Mouse (Mus musculus) hematopoietic stem cell, adult 5-6 weeks (primary cell): ENCODE measurements around the gene Nacc1. TPM values are rescaled to one million over a fixed set of nuclear protein-coding genes. Genes with fewer than 3 reads are reported as not detected.
A peak's percentile ranks its signal among the peaks of the same experiment; 100 is the strongest.
"Not testable (repeated sequence)": the region's sequence is repeated elsewhere in the genome, so short reads cannot be mapped to it uniquely, and the experiment has no call there.

Source experiments
- ATAC-seq, 2 experiments: fragments of 125-278 bp in 1 of 2; replicated peaks in 1 of 2; 2 replicates each; pipeline ENCODE4 v1.8.0; 2016 to 2017; ENCODE audit warnings: inconsistent platforms in 2 of 2, mild to moderate bottlenecking in 2 of 2, moderate number of reproducible peaks in 2 of 2, low read depth in 1 of 2, moderate TSS enrichment in 1 of 2; ENCODE audit not compliant: low FRiP score in 2 of 2, poor library complexity in 2 of 2, severe bottlenecking in 2 of 2, insufficient read depth in 1 of 2, low TSS enrichment in 1 of 2
- total RNA-seq: library from RNA; stranded (forward); fragments of 172-1452, 232-1000 nt; gene quantifications from 2 replicates; pipeline ENCODE4 v1.2.3, GENCODE M21; 2017

The Nacc1 gene
- total RNA-seq, 1 experiment from 2014 or later = 51.0 TPM

DNA sequence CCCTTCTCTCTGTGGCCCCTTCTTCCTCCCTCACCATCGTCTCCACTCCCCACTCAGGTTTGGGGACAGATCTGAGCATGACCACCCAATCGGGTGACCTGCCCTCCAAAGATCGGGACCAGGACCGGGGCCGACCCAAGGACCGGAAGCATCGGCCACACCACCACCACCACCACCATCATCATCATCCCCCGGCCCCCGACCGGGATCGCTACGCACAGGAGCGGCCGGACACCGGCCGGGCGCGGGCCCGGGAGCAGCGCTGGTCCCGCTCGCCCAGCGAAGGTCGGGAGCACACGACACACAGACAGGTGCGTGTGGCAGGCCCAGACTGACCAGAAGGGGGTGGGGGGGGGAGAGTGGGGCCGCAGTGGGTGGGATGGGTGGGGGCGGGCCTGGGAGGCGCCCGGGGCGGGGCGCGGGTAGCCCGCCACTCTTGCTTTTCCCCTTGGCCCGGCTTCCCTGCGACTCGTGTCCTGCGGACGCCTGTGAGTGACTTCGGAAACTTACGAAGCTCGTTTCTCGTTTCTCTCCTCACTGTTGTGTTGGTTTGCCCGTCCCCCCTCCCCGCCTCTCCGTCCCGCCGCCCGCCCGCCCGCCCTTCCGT lies 49.0 kb downstream of the Nacc1 start:
- peak; percentile 12 to 20; a peak in 1 of 4 replicates for ATAC-seq

DNA sequence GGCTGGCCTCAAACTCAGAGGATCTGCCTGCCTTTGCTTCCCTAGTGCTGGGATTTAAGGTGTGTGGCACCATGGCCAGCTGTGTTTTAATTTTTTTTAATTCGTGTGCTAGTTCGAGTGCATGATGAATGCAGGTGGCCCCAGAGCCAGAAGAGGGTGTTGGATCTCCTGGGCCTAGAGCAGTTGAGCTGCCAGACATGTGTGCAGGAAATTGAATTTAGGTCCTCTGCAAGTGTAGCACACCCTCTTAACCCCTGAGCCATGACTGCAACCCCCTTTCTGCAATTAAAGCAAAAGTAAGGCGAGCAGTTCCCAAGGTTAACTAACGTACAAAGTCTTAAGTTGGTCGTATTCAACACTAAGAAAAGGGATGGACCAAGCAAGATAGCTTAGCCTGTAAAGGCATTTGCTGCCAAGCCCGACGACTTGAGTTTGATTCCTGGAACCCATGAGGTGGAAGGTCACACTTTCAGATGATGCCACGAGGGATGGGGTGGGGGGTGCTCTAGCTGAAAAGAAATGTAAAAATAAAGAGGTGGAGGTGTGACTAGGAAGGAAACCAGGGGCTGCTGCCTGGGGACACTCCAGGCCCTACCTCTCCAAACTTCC lies 49.6 kb downstream of the Nacc1 start:
- no peak for ATAC-seq

DNA sequence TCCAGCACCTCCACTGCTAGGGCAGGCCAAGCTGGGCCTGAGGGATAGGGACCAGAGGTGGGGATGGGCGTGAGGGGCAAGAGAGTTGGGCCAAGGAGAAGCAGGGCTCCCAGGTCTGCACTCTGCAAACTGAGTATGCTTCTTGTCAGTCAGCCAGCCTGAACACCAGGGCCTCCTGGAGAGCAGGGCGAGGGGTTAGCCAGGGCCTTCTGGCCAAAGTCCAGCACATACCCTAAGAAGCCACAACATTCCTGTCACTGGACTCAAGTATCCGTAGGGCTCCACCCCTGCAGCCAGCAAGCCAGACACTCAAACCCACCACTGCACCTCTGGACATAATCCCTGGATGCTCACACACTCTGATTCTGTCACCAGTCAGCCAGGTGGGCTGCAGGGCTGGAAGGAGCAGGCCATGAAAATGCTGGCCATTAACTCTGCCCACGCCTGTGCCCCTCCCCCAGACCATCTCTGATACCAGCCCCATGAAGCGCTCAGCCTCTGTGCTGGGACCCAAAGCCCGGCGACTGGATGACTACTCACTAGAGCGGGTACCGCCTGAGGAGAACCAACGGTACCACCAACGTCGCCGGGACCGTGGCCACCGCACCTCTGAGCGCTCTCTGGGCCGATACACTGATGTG lies 51.5 kb downstream of the Nacc1 start:
- ATAC-seq = no peak

DNA sequence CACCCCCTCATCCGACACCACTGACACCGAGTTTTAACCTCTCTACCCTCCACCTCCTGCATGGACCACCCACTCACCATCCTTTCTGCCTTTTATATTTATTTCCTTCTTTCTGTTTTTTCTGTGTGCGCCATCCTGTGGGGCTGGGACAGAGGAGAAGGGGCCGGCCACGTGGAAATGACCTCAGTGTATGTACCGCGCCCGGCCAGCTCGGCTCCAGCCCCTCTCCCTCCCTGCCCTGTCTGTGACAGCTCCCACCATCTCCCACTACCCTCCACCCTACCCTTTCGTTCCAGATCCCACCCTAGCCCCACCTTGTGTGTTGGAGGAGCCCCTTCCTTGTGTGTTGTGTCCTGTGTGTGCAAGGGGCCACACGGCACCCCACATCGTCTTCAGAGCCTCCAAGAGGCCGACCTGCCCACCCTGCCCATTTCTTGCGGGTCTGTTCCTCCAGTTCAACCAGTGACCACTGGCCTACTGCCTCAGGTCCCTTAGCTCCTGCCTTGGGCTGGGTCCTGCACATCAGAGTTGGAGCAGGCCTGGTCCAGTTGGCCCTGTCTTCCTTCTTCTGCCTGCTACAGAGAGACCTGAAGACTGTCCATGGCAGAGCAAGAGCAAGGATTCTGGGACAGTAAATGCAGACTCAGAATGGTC lies 52.1 kb downstream of the Nacc1 start:
- no peak for ATAC-seq

DNA sequence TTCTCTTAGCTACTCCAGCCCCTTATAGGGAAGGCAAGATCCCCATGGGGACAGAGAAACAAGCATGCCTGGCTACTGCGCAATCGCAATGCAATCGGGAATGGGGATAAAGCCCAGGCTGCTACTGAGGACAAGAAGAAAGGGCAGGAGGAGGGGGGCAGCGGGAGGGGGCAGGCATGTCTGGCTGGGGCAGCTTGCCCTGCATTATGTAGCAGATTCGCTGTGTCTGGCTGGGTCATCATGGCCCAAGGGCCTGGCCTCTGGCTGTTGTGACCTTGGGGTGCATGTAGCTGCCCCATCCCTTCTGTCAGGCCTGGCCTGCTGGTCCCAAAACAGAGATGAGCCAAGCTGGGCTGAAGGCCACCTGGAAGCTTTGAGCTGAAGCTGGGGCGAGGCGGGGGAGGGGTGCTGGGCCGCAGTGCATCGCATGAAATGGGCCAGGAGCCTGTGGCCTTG lies 52.8 kb downstream of the Nacc1 start:
- no peak for ATAC-seq

DNA sequence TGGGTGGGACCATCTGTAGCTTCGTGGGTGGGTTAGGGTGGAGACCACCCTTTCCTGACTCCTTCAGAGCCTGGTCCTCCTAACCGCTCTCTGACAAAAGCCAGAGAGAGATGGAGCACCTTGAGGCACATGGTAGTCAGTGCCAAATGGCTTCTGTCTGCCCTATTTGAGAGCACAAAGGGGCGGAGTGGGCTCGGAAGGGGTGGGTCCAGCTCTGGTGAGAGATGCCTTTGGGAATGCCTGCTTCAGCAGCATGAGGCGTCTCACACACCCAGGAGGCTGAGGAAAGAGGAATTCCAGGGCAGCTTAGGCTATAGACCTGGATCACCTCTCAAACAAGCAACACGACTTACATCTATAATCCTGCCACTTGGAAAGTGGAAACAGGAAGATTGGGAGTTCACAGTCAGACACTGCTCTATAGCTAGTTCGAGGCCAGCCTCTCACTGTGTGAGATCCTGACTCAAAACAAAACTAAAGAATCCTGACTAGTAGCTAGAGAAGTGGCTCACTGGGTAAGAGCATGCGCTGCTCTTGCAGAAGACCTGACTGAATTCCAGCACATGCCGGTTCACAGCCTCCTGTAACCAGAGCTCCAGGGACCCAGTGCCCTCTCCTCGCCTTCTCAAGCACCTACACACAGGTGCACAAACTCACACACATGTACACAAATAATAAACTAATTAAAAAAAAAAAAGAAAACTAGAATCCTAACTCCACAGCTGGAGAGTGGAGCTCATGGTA lies 53.6 kb downstream of the Nacc1 start:
- ATAC-seq = no peak

DNA sequence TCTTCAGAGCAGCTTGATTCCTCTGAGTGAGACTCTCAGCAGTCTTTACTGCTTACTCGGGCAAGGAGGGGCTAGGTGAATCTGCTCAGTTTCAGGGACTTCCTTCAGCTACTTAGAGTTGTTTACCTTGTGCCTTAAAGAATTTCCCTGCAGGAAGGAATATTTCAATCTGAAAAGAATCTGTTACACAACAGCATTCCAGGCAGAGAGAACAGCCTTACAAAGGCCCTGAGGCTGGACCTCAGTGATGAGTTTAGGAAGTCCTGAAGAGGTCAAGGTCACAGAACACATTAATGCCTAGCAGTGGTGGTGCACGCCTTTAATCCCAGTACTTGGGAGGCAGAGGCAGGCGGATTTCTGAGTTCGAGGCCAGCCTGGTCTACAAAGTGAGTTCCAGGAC lies 55.8 kb downstream of the Nacc1 start:
- no peak for ATAC-seq

DNA sequence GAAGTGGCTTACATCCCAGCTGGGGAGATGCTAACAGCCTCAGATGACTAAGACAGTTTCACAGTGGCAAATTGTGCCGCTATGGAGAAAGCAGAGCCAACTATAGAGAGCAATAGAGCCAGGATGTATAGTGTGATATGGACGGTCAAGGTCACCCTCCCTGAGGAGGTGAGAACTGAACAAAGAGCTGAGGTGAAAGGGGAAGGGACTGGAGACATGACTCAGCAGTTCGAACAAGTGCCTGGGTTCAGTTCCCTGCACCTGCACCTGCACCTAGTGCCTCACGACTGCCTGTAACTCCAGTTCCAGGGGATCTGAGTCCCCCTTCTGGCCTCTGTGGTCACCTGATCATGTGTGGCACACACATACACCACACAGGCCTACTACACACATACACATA lies 57.5 kb downstream of the Nacc1 start:
- ATAC-seq = no peak

DNA sequence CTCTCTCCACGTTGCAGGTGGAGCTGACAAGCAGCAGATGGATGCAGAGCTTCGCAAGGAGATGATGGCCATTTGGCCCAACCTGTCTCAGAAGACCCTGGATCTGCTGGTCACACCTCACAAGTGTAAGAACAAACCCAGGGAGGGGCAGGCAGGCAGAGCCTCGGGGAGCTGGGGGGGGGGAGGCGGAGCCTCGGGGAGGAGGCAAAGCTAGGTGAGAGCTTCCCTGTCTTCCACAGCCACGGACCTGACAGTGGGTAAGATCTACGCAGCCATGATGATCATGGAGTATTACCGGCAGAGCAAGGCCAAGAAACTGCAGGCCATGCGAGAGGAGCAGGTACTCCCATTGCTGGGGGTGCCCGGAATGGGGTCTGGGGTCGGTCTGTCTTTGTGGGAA lies 58.1 kb downstream of the Nacc1 start:
- ATAC-seq = no peak

DNA sequence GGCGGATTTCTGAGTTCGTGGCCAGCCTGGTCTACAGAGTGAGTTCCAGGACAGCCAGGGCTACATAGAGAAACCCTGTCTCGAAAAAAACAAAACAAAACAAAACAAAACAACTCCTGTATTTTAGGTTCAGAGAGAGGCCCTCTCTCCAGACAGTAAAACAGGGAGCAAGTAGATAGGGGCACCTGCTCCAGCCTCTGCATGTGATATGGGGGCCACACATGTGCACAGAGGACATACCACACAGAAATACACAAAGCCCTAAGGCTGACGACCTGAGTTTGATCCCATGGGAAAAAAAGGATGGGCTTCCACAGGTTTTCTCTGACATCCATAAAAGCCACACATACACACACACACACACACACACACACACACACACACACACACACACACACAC lies 64.2 kb downstream of the Nacc1 start:
- ATAC-seq = not testable (repeated sequence)

DNA sequence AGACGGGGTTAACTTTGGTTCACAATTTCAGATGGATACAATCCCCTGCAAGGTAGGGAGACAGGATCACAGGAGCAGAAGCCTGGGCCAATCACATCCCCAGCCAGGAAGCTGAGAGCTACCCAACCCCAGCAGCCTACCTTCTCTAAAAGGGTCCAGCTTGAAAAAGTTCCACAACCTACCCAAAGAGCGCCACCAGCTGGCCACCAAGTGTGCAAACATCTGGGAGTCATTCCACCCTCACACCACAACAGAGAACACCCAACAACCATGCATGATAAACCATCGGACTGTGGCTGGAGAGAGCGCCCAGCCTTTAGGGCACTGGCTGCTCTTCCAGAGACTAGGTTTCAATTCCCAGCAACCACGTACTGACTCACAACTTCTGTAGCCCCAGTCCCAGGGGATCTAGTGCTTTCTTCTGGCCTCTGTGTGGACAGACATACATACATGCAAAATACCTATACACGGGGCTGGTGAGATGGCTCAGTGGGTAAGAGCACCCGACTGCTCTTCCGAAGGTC lies 66.5 kb downstream of the Nacc1 start:
- no peak for ATAC-seq

Other genes with a start within 250 kb of the Nacc1 start
- 105 and 115 TPM in 2 replicates for gene Ier2, start 25.0 kb downstream of the Nacc1 start, total RNA-seq
- gene Trmt1, start 1.6 kb downstream of the Nacc1 start, total RNA-seq = 58.7 and 72.0 TPM in 2 replicates
- gene Lyl1, start 13.6 kb upstream of the Nacc1 start, total RNA-seq = 41.8 and 54.7 TPM in 2 replicates
- 5.7 and 11.4 TPM in 2 replicates for gene G430095P16Rik, start 35.1 kb upstream of the Nacc1 start, total RNA-seq
- 21.5 and 26.3 TPM in 2 replicates for gene Nfix, start 112.5 kb upstream of the Nacc1 start, total RNA-seq
- gene Dand5, start 135.0 kb upstream of the Nacc1 start, total RNA-seq = 3.8 and 7.4 TPM in 2 replicates
- gene Gadd45gip1, start 143.7 kb upstream of the Nacc1 start, total RNA-seq = 29.8 and 38.8 TPM in 2 replicates
- gene Rad23a, start 152.8 kb upstream of the Nacc1 start, total RNA-seq = 27.4 and 32.7 TPM in 2 replicates
- gene Calr, start 159.1 kb upstream of the Nacc1 start, total RNA-seq = 1,472 and 1,879 TPM in 2 replicates
- 108 and 126 TPM in 2 replicates for gene Farsa, start 169.1 kb upstream of the Nacc1 start, total RNA-seq
- 93.5 and 127 TPM in 2 replicates for gene Syce2, start 184.2 kb upstream of the Nacc1 start, total RNA-seq
- gene Gcdh, start 206.1 kb upstream of the Nacc1 start, total RNA-seq = 29.5 and 37.4 TPM in 2 replicates
- gene Klf1, start 214.1 kb upstream of the Nacc1 start, total RNA-seq = 4.1 and 30.6 TPM in 2 replicates
- 27.8 and 50.0 TPM in 2 replicates for gene Dnase2a, start 220.7 kb upstream of the Nacc1 start, total RNA-seq
- gene Mast1, start 249.5 kb upstream of the Nacc1 start, total RNA-seq = 0.10 TPM in 1 of 2 replicates, not detected in the other